Mouse (Mus musculus) neural tube, embryonic 11.5 days (tissue): ENCODE data around the gene Mpv17l2. TPM values are rescaled to one million over a fixed set of nuclear protein-coding genes. Genes with fewer than 3 reads are reported as not detected.

Source experiments
- ATAC-seq: fragments of 200-750 bp; cut with Nextera tagmentation; 2 replicates; pipeline ENCODE4 v1.8.0; 2017; ENCODE audit warnings: moderate number of reproducible peaks, mild to moderate bottlenecking, moderate TSS enrichment, moderate library complexity; ENCODE audit not compliant: insufficient read depth, low FRiP score, low TSS enrichment
- DNase-seq: peaks from one replicate; pipeline ENCODE4 v3.0.0-alpha.2; 2015; ENCODE audit warnings: low spot score
- H3K27ac ChIP-seq: fragments of 300-500 bp; sonication (generic); 2 replicates; pipeline ENCODE4 v1.5.1; 2014; ENCODE audit warnings: low read depth, mild to moderate bottlenecking, low read length
- H3K27me3 ChIP-seq: fragments of 300-500 bp; sonication (generic); 2 replicates; pipeline ENCODE4 v1.6.1; 2014; ENCODE audit warnings: mild to moderate bottlenecking, low read length, mixed read lengths; ENCODE audit not compliant: control insufficient read depth, insufficient read depth
- H3K36me3 ChIP-seq: fragments of 300-500 bp; sonication (generic); 2 replicates; pipeline ENCODE4 v1.6.1; 2014; ENCODE audit warnings: mild to moderate bottlenecking, low read length, moderate library complexity, mixed read lengths; ENCODE audit not compliant: control insufficient read depth, insufficient read depth
- H3K4me1 ChIP-seq: fragments of 300-500 bp; sonication (generic); 2 replicates; pipeline ENCODE4 v1.6.1; 2014; ENCODE audit warnings: low read length, mixed read lengths; ENCODE audit not compliant: control insufficient read depth, insufficient read depth
- H3K4me2 ChIP-seq: fragments of 300-500 bp; sonication (generic); 2 replicates; pipeline ENCODE4 v1.6.1; 2014; ENCODE audit warnings: low read depth, mild to moderate bottlenecking, moderate library complexity
- H3K4me3 ChIP-seq: fragments of 300-500 bp; sonication (generic); 2 replicates; pipeline ENCODE4 v1.5.1; 2014; ENCODE audit warnings: low read depth, low read length
- H3K9ac ChIP-seq: fragments of 300-500 bp; sonication (generic); 2 replicates; pipeline ENCODE4 v1.6.1; 2014; ENCODE audit warnings: mild to moderate bottlenecking, low read length
- H3K9me3 ChIP-seq: fragments of 300-500 bp; sonication (generic); 2 replicates; pipeline ENCODE4 v1.6.1; 2016; ENCODE audit warnings: low read length; ENCODE audit not compliant: control insufficient read depth
- WGBS: fragments of 180-500 bp; shearing (Covaris S2); extraction: QIAGEN DNeasy Blood & Tissue Kit; methylation state at CpG from one replicate; pipeline ENCODE4 v1.1.7; 2014; 5-methylcytosine and 5-hydroxymethylcytosine counted together
- polyA plus RNA-seq: library from polyadenylated mRNA; unstranded; fragments of >200 nt; fragmentation: Nextera tagmentation; extraction: Ambion mirVana; gene quantifications from 2 replicates; pipeline ENCODE4 v1.2.1, GENCODE M21; 2014

Gene Mpv17l2
- polyA plus RNA-seq, 1 experiment from 2014 or later: 41.3 TPM

- H3K9ac ChIP-seq: no peak overlapping the region
- no peak overlapping the region for H3K4me2 ChIP-seq
- no peaks in the 10 kb centered on the region for H3K36me3 ChIP-seq
Measured at GRCm38 (mm10) chr8:70802786-70803510, 42.2 kb upstream of the Mpv17l2 start.

DNA sequence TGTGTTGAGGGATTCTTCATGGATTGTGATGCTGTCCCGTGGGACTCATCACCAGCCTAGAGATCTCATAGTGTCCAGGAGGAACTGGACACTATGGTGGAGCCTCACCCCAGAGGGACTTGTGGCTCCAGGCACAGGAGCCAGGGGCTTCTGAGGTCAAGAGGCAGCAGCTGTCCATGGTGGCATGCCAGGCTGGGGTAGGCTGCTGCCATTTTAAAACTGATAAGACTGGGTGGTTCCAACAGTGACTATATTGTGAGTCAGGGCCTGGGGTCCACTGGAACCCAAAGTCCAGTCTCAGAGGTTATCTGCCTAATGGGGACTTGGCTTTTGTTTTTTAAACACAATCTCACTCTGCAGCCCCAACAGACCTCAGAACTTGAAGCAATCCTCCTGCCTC, 41.1 kb upstream of the Mpv17l2 start:
- Histone ChIP-seq H3K36me3 (no peaks in the 10 kb centered on the region), H3K4me3 (no peak overlapping the region), H3K9me3 (no peaks in the 10 kb centered on the region), H3K27ac (no peak overlapping the region), H3K27me3 (peaks cover 57% of the 10 kb centered on the region), H3K9ac (no peak overlapping the region), H3K4me1 (peaks cover 17% of the 10 kb centered on the region), H3K4me2 (no peak overlapping the region)
- ATAC-seq (no peak), DNase-seq (no peak)
- WGBS: 78% methylated on average over 1 of the region's 1 CpGs

More at GRCm38 (mm10) chr8:70802786-70803510, 42.2 kb upstream of the Mpv17l2 start:
- DNase-seq (no peak), ATAC-seq (no peak)
- Histone ChIP-seq H3K27ac (no peak overlapping the region), H3K27me3 (peaks cover 56% of the 10 kb centered on the region), H3K4me1 (peaks cover 13% of the 10 kb centered on the region), H3K9me3 (no peaks in the 10 kb centered on the region), H3K4me3 (no peak overlapping the region)
- 74% methylated on average over 11 of the region's 11 CpGs for WGBS

DNA sequence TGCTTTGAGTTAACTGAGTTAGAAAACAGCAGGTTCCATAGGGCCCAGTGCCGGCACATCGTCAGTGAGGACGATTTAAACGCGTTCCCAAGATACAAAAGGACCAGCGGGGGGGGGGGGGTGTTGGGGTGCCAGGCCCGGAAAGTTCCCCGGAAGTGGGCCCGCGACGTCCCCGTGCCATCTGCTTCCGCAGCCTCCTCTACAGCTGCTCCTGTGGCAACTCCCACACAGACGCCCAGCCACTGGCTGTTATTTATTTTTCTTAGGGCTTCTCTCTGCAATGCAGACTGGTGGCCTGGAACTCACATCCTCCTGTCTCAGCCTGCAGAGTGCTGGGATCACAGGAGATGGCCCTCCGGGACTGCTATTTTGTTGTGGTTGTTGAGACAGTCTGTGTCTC, 40.4 kb upstream of the Mpv17l2 start:
- H3K4me1 ChIP-seq: peaks cover 23% of the 10 kb centered on the region
- no peak overlapping the region for H3K27ac ChIP-seq
- no peak overlapping the region for H3K4me3 ChIP-seq
- WGBS: 43% methylated on average over 15 of the region's 15 CpGs
- no peak overlapping the region for H3K9ac ChIP-seq
- no peaks in the 10 kb centered on the region for H3K9me3 ChIP-seq
- no peak for ATAC-seq
- DNase-seq: no peak
- H3K4me2 ChIP-seq: no peak overlapping the region
- peaks cover 58% of the 10 kb centered on the region for H3K27me3 ChIP-seq
- H3K36me3 ChIP-seq: no peaks in the 10 kb centered on the region

DNA sequence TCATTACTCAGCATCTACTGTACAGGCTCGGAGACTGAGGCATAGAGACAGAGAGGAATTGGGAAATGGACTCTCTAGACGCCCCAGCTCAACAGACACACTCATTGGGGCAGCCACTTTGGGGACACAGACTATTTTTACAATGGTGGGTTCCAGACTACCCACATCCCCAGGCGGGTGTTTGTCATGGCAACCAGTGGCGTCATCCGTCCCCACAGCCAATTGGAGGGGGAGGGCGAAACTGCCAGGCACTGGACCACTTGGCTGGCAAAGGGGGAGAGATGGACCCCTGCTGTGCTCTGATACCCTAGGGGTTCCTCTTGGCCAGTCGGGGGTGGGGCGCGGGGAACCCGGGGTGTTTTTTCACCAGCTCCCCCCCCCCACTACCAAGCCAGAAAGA, 39.9 kb upstream of the Mpv17l2 start:
- no peak overlapping the region for H3K27ac ChIP-seq
- peaks cover 55% of the 10 kb centered on the region for H3K27me3 ChIP-seq
- ATAC-seq: no peak
- no peak for DNase-seq
- peaks cover 24% of the 10 kb centered on the region for H3K4me1 ChIP-seq
- H3K9me3 ChIP-seq: no peaks in the 10 kb centered on the region
- H3K4me2 ChIP-seq: no peak overlapping the region
- WGBS: 50% methylated on average over 10 of the region's 10 CpGs
- H3K9ac ChIP-seq: no peak overlapping the region
- H3K36me3 ChIP-seq: no peaks in the 10 kb centered on the region
- no peak overlapping the region for H3K4me3 ChIP-seq

- Histone ChIP-seq H3K4me2 (peak overlapping the region; percentile 65; the same call in 1 of the 2 replicates), H3K9me3 (no peaks in the 10 kb centered on the region), H3K27me3 (peaks cover 39% of the 10 kb centered on the region), H3K36me3 (no peaks in the 10 kb centered on the region), H3K27ac (no peak overlapping the region), H3K4me1 (peaks cover 16% of the 10 kb centered on the region), H3K9ac (no peak overlapping the region), H3K4me3 (peak overlapping the region; percentile 52)
- ATAC-seq (no peak), DNase-seq (no peak)
- 14% methylated on average over 15 of the region's 15 CpGs for WGBS
Measured at GRCm38 (mm10) chr8:70798281-70798680, 37.5 kb upstream of the Mpv17l2 start.

- peak overlapping the region; percentile 61 for H3K9ac ChIP-seq
- H3K9me3 ChIP-seq: no peaks in the 10 kb centered on the region
- peak overlapping the region; percentile 39; the same call in 1 of the 2 replicates for H3K27ac ChIP-seq
- H3K4me3 ChIP-seq: peak overlapping the region; percentile 52
- peaks cover 36% of the 10 kb centered on the region for H3K27me3 ChIP-seq
- DNase-seq: peak; percentile 89
- H3K36me3 ChIP-seq: no peaks in the 10 kb centered on the region
- WGBS: under 1% methylated on average over 49 of the region's 57 CpGs
- peak; percentile 79 for ATAC-seq
- peak overlapping the region; percentile 65 for H3K4me2 ChIP-seq
- H3K4me1 ChIP-seq: peaks cover 24% of the 10 kb centered on the region
Measured at GRCm38 (mm10) chr8:70797081-70798070, 36.6 kb upstream of the Mpv17l2 start.

GRCm38 (mm10) chr8:70796403-70797080, 35.8 kb upstream of the Mpv17l2 start:
- Histone ChIP-seq H3K9me3 (no peaks in the 10 kb centered on the region), H3K27me3 (peaks cover 36% of the 10 kb centered on the region), H3K27ac (peak overlapping the region; percentile 39; the same call in 1 of the 2 replicates), H3K4me2 (peak overlapping the region; percentile 65), H3K4me3 (peak overlapping the region; percentile 52), H3K9ac (peak overlapping the region; percentile 61), H3K36me3 (no peaks in the 10 kb centered on the region), H3K4me1 (peaks cover 27% of the 10 kb centered on the region)
- ATAC-seq: no peak
- WGBS: 2% methylated on average over 53 of the region's 54 CpGs
- no peak for DNase-seq

DNA sequence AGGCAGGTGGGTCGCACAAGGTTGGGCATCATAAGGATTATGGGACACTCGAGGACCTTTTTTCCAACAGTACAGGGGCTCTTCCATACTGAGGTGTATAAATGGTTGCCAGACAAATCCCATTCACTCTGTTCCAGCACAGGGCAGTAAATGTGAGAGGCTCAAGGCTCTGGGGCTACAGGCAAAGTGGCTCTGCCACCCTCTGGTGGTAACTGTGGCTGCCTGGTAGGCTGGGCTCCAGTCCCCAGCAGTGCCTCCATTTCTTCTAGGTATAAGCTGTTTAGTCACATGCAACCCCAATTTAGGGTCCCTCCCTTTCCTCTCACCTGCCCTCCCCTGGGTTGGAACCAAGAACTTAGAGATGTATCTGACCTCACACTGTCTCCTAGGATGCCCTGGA, 34.6 kb upstream of the Mpv17l2 start:
- 82% methylated on average over 2 of the region's 2 CpGs for WGBS
- Histone ChIP-seq H3K27ac (no peak overlapping the region), H3K4me1 (peaks cover 34% of the 10 kb centered on the region), H3K4me2 (no peak overlapping the region), H3K36me3 (no peaks in the 10 kb centered on the region), H3K9me3 (no peaks in the 10 kb centered on the region), H3K27me3 (peaks cover 33% of the 10 kb centered on the region), H3K9ac (no peak overlapping the region), H3K4me3 (no peak overlapping the region)
- DNase-seq (no peak), ATAC-seq (no peak)
